8 mouse cellular contexts compared by ENCODE assay signal in genomic region chr2:167419204-167419603, GRCm38 (mm10). TPM values are rescaled to one million over a fixed set of nuclear protein-coding genes. Genes with fewer than 3 reads are reported as not detected.
A peak's percentile ranks its signal among the peaks of the same experiment; 100 is the strongest.
DNase-seq lines count a peak whose midpoint lies in the region; ATAC-seq lines count a peak whose summit lies in the region.

No protein-coding gene starts in this region.

- no peak overlapping the region for H3K4me2 ChIP-seq in liver, embryonic 11.5 days

- ATAC-seq in liver, embryonic 11.5 days (replicated peaks; ENCODE audit: low FRiP score) = no peak
- ATAC-seq in neutrophil, adult 5-6 weeks (ENCODE audit: extremely low read depth, insufficient number of reproducible peaks, low FRiP score, poor library complexity, severe bottlenecking) = peak; percentile 68

- H3K9me3 ChIP-seq in liver, embryonic 11.5 days (ENCODE audit: control insufficient read depth, low read length) = no peaks in the 10 kb centered on the region

- no peak overlapping the region for H3K9ac ChIP-seq in liver, embryonic 11.5 days (ENCODE audit: low read depth, low read length)

- no peaks in the 10 kb centered on the region for H3K27me3 ChIP-seq in liver, embryonic 11.5 days (replicated peaks; ENCODE audit: control insufficient read depth, insufficient read depth, low read length)

- WGBS in liver, embryonic 11.5 days = 26% methylated on average over 1 of the region's 1 CpGs

- H3K4me1 ChIP-seq in liver, embryonic 11.5 days (replicated peaks; ENCODE audit: control insufficient read depth, insufficient read depth, low read length) = peaks cover 31% of the 10 kb centered on the region

- no peak overlapping the region for H3K27ac ChIP-seq in liver, embryonic 11.5 days (ENCODE audit: low read depth, low read length)

- peak; percentile 89 for DNase-seq in liver
- no peak for DNase-seq in liver, embryonic 11.5 days (ENCODE audit: low spot score)
- DNase-seq in Muller cell, postnatal 12 days (ENCODE audit: inconsistent ontology term) = peak; percentile 14
- DNase-seq in cerebellum, postnatal 14 days = peak; percentile 75 to 82
- DNase-seq in heart, adult 9 months (ENCODE audit: low spot score in 2 of 2) = peak; percentile 41 to 70
- peak; percentile 75 for DNase-seq in left cerebral cortex, postnatal 4 days
- peak; percentile 91 for DNase-seq in thymus, postnatal 0 days (ENCODE audit: low spot score)

- no peaks in the 10 kb centered on the region; the same call in 1 of the 2 replicates for H3K36me3 ChIP-seq in liver, embryonic 11.5 days (ENCODE audit: control insufficient read depth, insufficient read depth, low read length)

- intact Hi-C loops in left cerebral cortex, postnatal 4 days (cut with DNase I) = loop anchor here (5.0 kb wide), 2 partner anchors 137 to 197 kb away; no protein-coding TSS in a partner anchor

- no peak overlapping the region for H3K4me3 ChIP-seq in liver, embryonic 11.5 days (ENCODE audit: low read depth, low read length)

RNA-seq across cellular contexts. Expression of gene Slc9a8, which starts 2.3 kb away (rescaled TPM):
- 22.0 and 23.8 TPM in 2 replicates for polyA plus RNA-seq in liver, embryonic 11.5 days (2014; fragmentation: Nextera tagmentation; extraction: Ambion mirVana)
- total RNA-seq in left cerebral cortex, postnatal 4 days (2021) = 10 to 100 TPM; 33.9 to 42.1 TPM
- 43.5 and 52.9 TPM in 2 replicates for total RNA-seq in neutrophil, adult 5-6 weeks (2017)
- 17.9 and 19.7 TPM in 2 replicates for polyA plus RNA-seq in thymus, postnatal 0 days (2015; fragmentation: Nextera tagmentation; extraction: Ambion mirVana)
